Mouse (Mus musculus): ENCODE results near the gene 7530416G11Rik. TPM values are rescaled to one million over a fixed set of nuclear protein-coding genes. Genes with fewer than 3 reads are reported as not detected.

Gene 7530416G11Rik
- polyA plus RNA-seq (2015; fragmentation: Nextera tagmentation; extraction: Ambion mirVana) = not detected in 2 replicates

DNA sequence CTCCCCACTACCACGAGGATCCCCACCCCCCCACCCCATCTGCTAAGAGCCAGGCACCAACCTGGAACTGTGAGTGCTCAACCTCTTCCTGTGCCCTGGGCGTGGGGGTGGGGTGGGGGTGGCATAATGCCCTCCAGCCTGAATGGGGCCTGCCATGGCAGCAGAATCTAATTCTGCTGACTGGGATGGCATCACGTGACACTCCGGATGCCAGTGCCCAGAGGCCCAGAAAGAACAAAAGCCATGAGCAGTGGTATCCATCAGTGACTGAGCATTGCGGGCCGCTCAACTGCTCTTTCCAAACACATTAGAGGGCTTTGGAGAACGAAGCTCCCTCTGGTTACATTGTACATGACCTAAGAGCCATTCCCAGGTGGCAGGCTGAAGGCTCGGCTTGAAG is at the start of gene 7530416G11Rik:
7530416G11Rik (minus strand) TSS at position 101 of the 400 bp plus-strand sequence.
- H3K27me3 ChIP-seq (replicated peaks; ENCODE audit: control insufficient read depth, insufficient read depth, low read length) = no peaks in the 10 kb centered on the region
- no peak for ATAC-seq
- no peak within 1 kb of the TSS for H3K4me3 ChIP-seq (replicated peaks; ENCODE audit: low read length)
- no peaks in the 10 kb centered on the region for H3K36me3 ChIP-seq (ENCODE audit: control insufficient read depth, insufficient read depth)
- H3K4me1 ChIP-seq (replicated peaks; ENCODE audit: control insufficient read depth, insufficient read depth, low read length) = peaks cover 25% of the 10 kb centered on the region
- no peak within 1 kb of the TSS for H3K4me2 ChIP-seq (ENCODE audit: low read length)
- H3K9me3 ChIP-seq (ENCODE audit: control insufficient read depth, low read length) = no peaks in the 10 kb centered on the region
- WGBS = 81% methylated on average over 8 of the region's 8 CpGs
- no peak within 1 kb of the TSS for H3K27ac ChIP-seq (ENCODE audit: low read length)
- H3K9ac ChIP-seq (replicated peaks; ENCODE audit: low read depth, low read length) = no peak within 1 kb of the TSS

DNA sequence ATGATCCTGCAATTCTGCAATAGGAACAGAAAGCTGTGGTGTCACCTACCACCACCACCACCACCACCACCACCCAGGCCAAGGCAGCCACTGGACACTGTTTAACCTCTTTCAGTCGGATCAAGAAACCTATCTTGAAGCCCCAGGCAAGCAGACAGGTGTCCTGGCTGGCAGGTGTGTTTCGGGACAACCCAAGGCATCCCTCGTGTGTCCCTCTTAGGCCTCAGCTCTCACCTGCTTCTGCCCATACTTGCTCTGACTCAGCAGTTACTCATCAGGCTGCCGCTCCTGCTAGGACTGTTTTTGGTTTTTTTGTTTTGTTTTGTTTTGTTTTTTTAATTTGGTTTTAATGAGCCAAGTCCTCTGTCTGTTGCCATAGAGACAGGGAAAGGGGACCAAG is 43.5 kb upstream of the 7530416G11Rik start:
- no peak overlapping the region for H3K4me2 ChIP-seq (ENCODE audit: low read length)
- H3K36me3 ChIP-seq (ENCODE audit: control insufficient read depth, insufficient read depth) = no peaks in the 10 kb centered on the region; the same call in 1 of the 2 replicates
- no peak overlapping the region for H3K27ac ChIP-seq (ENCODE audit: low read length)
- no peaks in the 10 kb centered on the region for H3K9me3 ChIP-seq (ENCODE audit: control insufficient read depth, low read length)
- H3K9ac ChIP-seq (replicated peaks; ENCODE audit: low read depth, low read length) = no peak overlapping the region
- ATAC-seq = no peak
- 68% methylated on average over 4 of the region's 4 CpGs for WGBS
- H3K4me3 ChIP-seq (replicated peaks; ENCODE audit: low read length) = no peak overlapping the region
- 0 out of 2 replicates have a peak, but pooled peaks cover 2% of the 10 kb centered on the region for H3K4me1 ChIP-seq (replicated peaks; ENCODE audit: control insufficient read depth, insufficient read depth, low read length)
- no peaks in the 10 kb centered on the region for H3K27me3 ChIP-seq (replicated peaks; ENCODE audit: control insufficient read depth, insufficient read depth, low read length)

GRCm38 (mm10) chr15:85545369-85545768 is 42.3 kb upstream of the 7530416G11Rik start:
- H3K4me2 ChIP-seq (ENCODE audit: low read length) = no peak overlapping the region
- H3K27me3 ChIP-seq (replicated peaks; ENCODE audit: control insufficient read depth, insufficient read depth, low read length) = no peaks in the 10 kb centered on the region
- H3K9ac ChIP-seq (replicated peaks; ENCODE audit: low read depth, low read length) = no peak overlapping the region
- no peak overlapping the region for H3K4me3 ChIP-seq (replicated peaks; ENCODE audit: low read length)
- no peak overlapping the region for H3K27ac ChIP-seq (ENCODE audit: low read length)
- WGBS = 87% methylated on average over 5 of the region's 5 CpGs
- no peaks in the 10 kb centered on the region; the same call in 1 of the 2 replicates for H3K36me3 ChIP-seq (ENCODE audit: control insufficient read depth, insufficient read depth)
- no peaks in the 10 kb centered on the region for H3K9me3 ChIP-seq (ENCODE audit: control insufficient read depth, low read length)
- ATAC-seq = no peak
- H3K4me1 ChIP-seq (replicated peaks; ENCODE audit: control insufficient read depth, insufficient read depth, low read length) = 0 out of 2 replicates have a peak, but pooled peaks cover 2% of the 10 kb centered on the region

DNA sequence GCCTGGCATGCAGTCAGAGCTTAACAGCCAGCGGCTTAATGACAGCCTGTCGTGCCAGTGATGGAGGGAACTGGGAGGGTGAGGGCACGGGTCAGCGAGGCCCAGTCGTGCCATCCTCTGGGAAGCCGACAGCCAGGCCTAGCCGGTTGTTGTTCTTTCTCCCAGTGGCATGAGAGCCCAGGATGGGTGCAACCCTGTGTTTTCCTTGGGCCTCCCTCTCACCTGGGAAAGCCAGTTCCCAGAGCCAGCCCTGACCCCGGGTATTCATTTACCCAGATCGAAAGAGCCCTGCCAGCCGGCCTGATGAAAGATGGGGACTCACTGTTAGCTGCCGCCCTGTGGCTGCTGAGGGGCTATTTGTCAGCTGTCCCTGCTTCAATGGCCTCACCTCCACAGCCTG is 35.1 kb upstream of the 7530416G11Rik start:
- Histone ChIP-seq H3K9ac (replicated peaks; ENCODE audit: low read depth, low read length) (no peak overlapping the region), H3K4me2 (ENCODE audit: low read length) (no peak overlapping the region), H3K27me3 (replicated peaks; ENCODE audit: control insufficient read depth, insufficient read depth, low read length) (no peaks in the 10 kb centered on the region), H3K36me3 (ENCODE audit: control insufficient read depth, insufficient read depth) (peaks cover 3% of the 10 kb centered on the region; the same call in 1 of the 2 replicates), H3K4me3 (replicated peaks; ENCODE audit: low read length) (no peak overlapping the region), H3K27ac (ENCODE audit: low read length) (no peak overlapping the region), H3K9me3 (ENCODE audit: control insufficient read depth, low read length) (no peaks in the 10 kb centered on the region), H3K4me1 (replicated peaks; ENCODE audit: control insufficient read depth, insufficient read depth, low read length) (no peaks in the 10 kb centered on the region; the same call in 1 of the 2 replicates)
- WGBS = 66% methylated on average over 11 of the region's 11 CpGs
- ATAC-seq = no peak

DNA sequence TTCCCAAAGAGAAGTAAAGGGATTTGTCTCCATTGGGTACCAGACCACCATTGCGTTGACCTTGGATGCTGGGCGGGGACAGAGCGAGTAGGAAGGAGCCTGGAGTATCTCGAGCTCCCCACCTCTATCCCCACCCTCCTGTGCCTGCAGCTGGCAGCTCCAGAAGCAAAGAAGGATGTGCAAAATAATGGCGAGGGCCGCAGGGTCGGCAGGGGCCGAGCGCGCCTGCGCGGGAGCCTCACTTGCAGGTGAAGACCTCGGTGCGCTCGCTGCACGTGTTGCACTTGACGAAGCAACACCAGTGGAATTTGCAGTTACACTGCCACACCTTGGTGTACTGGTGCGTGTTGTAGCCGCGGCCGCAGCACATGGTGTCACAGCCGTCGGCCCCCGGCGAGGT is 34.1 kb upstream of the 7530416G11Rik start:
- Histone ChIP-seq H3K9ac (replicated peaks; ENCODE audit: low read depth, low read length) (no peak overlapping the region), H3K9me3 (ENCODE audit: control insufficient read depth, low read length) (no peaks in the 10 kb centered on the region), H3K36me3 (ENCODE audit: control insufficient read depth, insufficient read depth) (peaks cover 3% of the 10 kb centered on the region; the same call in 1 of the 2 replicates), H3K4me1 (replicated peaks; ENCODE audit: control insufficient read depth, insufficient read depth, low read length) (no peaks in the 10 kb centered on the region; the same call in 1 of the 2 replicates), H3K27ac (ENCODE audit: low read length) (no peak overlapping the region), H3K4me3 (replicated peaks; ENCODE audit: low read length) (no peak overlapping the region), H3K27me3 (replicated peaks; ENCODE audit: control insufficient read depth, insufficient read depth, low read length) (no peaks in the 10 kb centered on the region), H3K4me2 (ENCODE audit: low read length) (no peak overlapping the region)
- ATAC-seq = no peak
- 89% methylated on average over 25 of the region's 25 CpGs for WGBS

- no peak overlapping the region for H3K27ac ChIP-seq (ENCODE audit: low read length)
- H3K36me3 ChIP-seq (ENCODE audit: control insufficient read depth, insufficient read depth) = peaks cover 3% of the 10 kb centered on the region; the same call in 1 of the 2 replicates
- no peaks in the 10 kb centered on the region for H3K27me3 ChIP-seq (replicated peaks; ENCODE audit: control insufficient read depth, insufficient read depth, low read length)
- H3K4me3 ChIP-seq (replicated peaks; ENCODE audit: low read length) = no peak overlapping the region
- no peaks in the 10 kb centered on the region for H3K9me3 ChIP-seq (ENCODE audit: control insufficient read depth, low read length)
- ATAC-seq = no peak
- H3K9ac ChIP-seq (replicated peaks; ENCODE audit: low read depth, low read length) = no peak overlapping the region
- H3K4me1 ChIP-seq (replicated peaks; ENCODE audit: control insufficient read depth, insufficient read depth, low read length) = no peaks in the 10 kb centered on the region
- 91% methylated on average over 6 of the region's 6 CpGs for WGBS
- no peak overlapping the region for H3K4me2 ChIP-seq (ENCODE audit: low read length)
Measured at GRCm38 (mm10) chr15:85534646-85535045, 31.6 kb upstream of the 7530416G11Rik start.

GRCm38 (mm10) chr15:85534215-85534614 is 31.2 kb upstream of the 7530416G11Rik start:
- Histone ChIP-seq H3K27ac (ENCODE audit: low read length) (no peak overlapping the region), H3K36me3 (ENCODE audit: control insufficient read depth, insufficient read depth) (peaks cover 3% of the 10 kb centered on the region; the same call in 1 of the 2 replicates), H3K27me3 (replicated peaks; ENCODE audit: control insufficient read depth, insufficient read depth, low read length) (no peaks in the 10 kb centered on the region), H3K4me1 (replicated peaks; ENCODE audit: control insufficient read depth, insufficient read depth, low read length) (no peaks in the 10 kb centered on the region), H3K4me2 (ENCODE audit: low read length) (no peak overlapping the region), H3K9ac (replicated peaks; ENCODE audit: low read depth, low read length) (no peak overlapping the region), H3K4me3 (replicated peaks; ENCODE audit: low read length) (no peak overlapping the region), H3K9me3 (ENCODE audit: control insufficient read depth, low read length) (no peaks in the 10 kb centered on the region)
- no peak; the same call in 1 of the 2 replicates for ATAC-seq
- WGBS = 71% methylated on average over 8 of the region's 8 CpGs

DNA sequence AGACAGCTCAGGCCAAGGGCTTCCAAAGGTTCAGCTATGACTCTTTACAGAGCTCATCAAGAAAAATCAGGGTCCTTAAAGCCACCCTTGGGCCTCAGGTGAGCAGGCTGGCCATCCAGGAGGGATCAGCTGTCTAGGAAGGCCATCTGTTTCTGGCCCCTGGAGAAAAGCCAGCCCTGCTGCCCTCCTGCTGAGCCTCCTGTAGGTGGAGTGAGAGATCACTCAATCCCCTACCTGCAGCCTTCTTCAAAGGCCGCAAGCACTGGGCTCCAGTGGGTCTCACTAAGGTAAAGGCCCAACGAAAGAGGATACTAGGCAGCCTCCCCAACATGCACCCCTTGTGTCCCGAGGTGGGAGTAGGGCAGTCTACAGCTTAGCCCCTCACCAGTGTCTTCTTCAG is 29.0 kb upstream of the 7530416G11Rik start:
- Histone ChIP-seq H3K9me3 (ENCODE audit: control insufficient read depth, low read length) (no peaks in the 10 kb centered on the region), H3K36me3 (ENCODE audit: control insufficient read depth, insufficient read depth) (no peaks in the 10 kb centered on the region), H3K9ac (replicated peaks; ENCODE audit: low read depth, low read length) (no peak overlapping the region), H3K4me2 (ENCODE audit: low read length) (no peak overlapping the region), H3K27me3 (replicated peaks; ENCODE audit: control insufficient read depth, insufficient read depth, low read length) (no peaks in the 10 kb centered on the region), H3K4me1 (replicated peaks; ENCODE audit: control insufficient read depth, insufficient read depth, low read length) (no peaks in the 10 kb centered on the region), H3K27ac (ENCODE audit: low read length) (no peak overlapping the region), H3K4me3 (replicated peaks; ENCODE audit: low read length) (no peak overlapping the region)
- ATAC-seq = no peak
- 75% methylated on average over 3 of the region's 3 CpGs for WGBS

GRCm38 (mm10) chr15:85529911-85530310 is 26.9 kb upstream of the 7530416G11Rik start:
- H3K4me2 ChIP-seq (ENCODE audit: low read length) = no peak overlapping the region
- WGBS = 68% methylated on average over 3 of the region's 3 CpGs
- ATAC-seq = no peak

More at GRCm38 (mm10) chr15:85529911-85530310, 26.9 kb upstream of the 7530416G11Rik start:
- no peaks in the 10 kb centered on the region for H3K36me3 ChIP-seq (ENCODE audit: control insufficient read depth, insufficient read depth)
- H3K27me3 ChIP-seq (replicated peaks; ENCODE audit: control insufficient read depth, insufficient read depth, low read length) = no peaks in the 10 kb centered on the region
- no peak overlapping the region for H3K9ac ChIP-seq (replicated peaks; ENCODE audit: low read depth, low read length)
- H3K9me3 ChIP-seq (ENCODE audit: control insufficient read depth, low read length) = no peaks in the 10 kb centered on the region
- no peaks in the 10 kb centered on the region for H3K4me1 ChIP-seq (replicated peaks; ENCODE audit: control insufficient read depth, insufficient read depth, low read length)
- no peak overlapping the region for H3K27ac ChIP-seq (ENCODE audit: low read length)
- no peak overlapping the region for H3K4me3 ChIP-seq (replicated peaks; ENCODE audit: low read length)

Measured in forebrain, embryonic 16.5 days (tissue).